Mouse (Mus musculus) embryonic facial prominence, embryonic 11.5 days (tissue): ENCODE results near the gene Olfr608. TPM values are rescaled to one million over a fixed set of nuclear protein-coding genes. Genes with fewer than 3 reads are reported as not detected.

Experiments
- polyA plus RNA-seq: library from polyadenylated mRNA; unstranded; fragments of >200 nt; fragmentation: Nextera tagmentation; extraction: Ambion mirVana; gene quantifications from 2 replicates; pipeline ENCODE4 v1.2.1, GENCODE M21; 2014

Olfr608 gene
- polyA plus RNA-seq, 1 experiment from 2014 or later: not detected

Other genes with a start within 250 kb of the Olfr608 start
- not detected in 2 replicates for gene Usp17ld, start 217.4 kb upstream of the Olfr608 start, polyA plus RNA-seq
- gene Olfr596, start 164.2 kb upstream of the Olfr608 start, polyA plus RNA-seq: not detected in 2 replicates
- gene Olfr597, start 153.6 kb upstream of the Olfr608 start, polyA plus RNA-seq: not detected in 2 replicates
- gene Olfr598, start 146.3 kb upstream of the Olfr608 start, polyA plus RNA-seq: not detected in 2 replicates
- not detected in 2 replicates for gene Olfr599, start 134.0 kb upstream of the Olfr608 start, polyA plus RNA-seq
- gene Olfr600, start 120.2 kb upstream of the Olfr608 start, polyA plus RNA-seq: not detected in 2 replicates
- not detected in 2 replicates for gene Olfr601, start 107.2 kb upstream of the Olfr608 start, polyA plus RNA-seq
- gene Olfr603, start 83.7 kb upstream of the Olfr608 start, polyA plus RNA-seq: not detected in 2 replicates
- gene Usp17lc, start 54.8 kb upstream of the Olfr608 start, polyA plus RNA-seq: not detected in 2 replicates
- gene Olfr605, start 24.4 kb upstream of the Olfr608 start, polyA plus RNA-seq: not detected in 2 replicates
- gene Olfr606, start 20.8 kb upstream of the Olfr608 start, polyA plus RNA-seq: not detected in 2 replicates
- not detected in 2 replicates for gene Olfr607, start 5.7 kb upstream of the Olfr608 start, polyA plus RNA-seq
- not detected in 2 replicates for gene Olfr609, start 28.2 kb downstream of the Olfr608 start, polyA plus RNA-seq
- not detected in 2 replicates for gene Olfr610, start 42.2 kb downstream of the Olfr608 start, polyA plus RNA-seq
- gene Olfr611, start 51.0 kb downstream of the Olfr608 start, polyA plus RNA-seq: not detected in 2 replicates
- gene Olfr612, start 72.8 kb downstream of the Olfr608 start, polyA plus RNA-seq: not detected in 2 replicates
- gene Olfr613, start 78.2 kb downstream of the Olfr608 start, polyA plus RNA-seq: not detected in 2 replicates
- not detected in 2 replicates for gene Olfr615, start 86.2 kb downstream of the Olfr608 start, polyA plus RNA-seq
- not detected in 2 replicates for gene Olfr616, start 99.3 kb downstream of the Olfr608 start, polyA plus RNA-seq
- not detected in 2 replicates for gene Olfr617, start 103.2 kb downstream of the Olfr608 start, polyA plus RNA-seq
- gene Olfr618, start 120.2 kb downstream of the Olfr608 start, polyA plus RNA-seq: not detected in 2 replicates
- gene Olfr619, start 130.7 kb downstream of the Olfr608 start, polyA plus RNA-seq: not detected in 2 replicates
- not detected in 2 replicates for gene Olfr620, start 142.7 kb downstream of the Olfr608 start, polyA plus RNA-seq
- not detected in 2 replicates for gene Olfr622, start 172.8 kb downstream of the Olfr608 start, polyA plus RNA-seq
- not detected in 2 replicates for gene Olfr623, start 193.8 kb downstream of the Olfr608 start, polyA plus RNA-seq
- gene Olfr624, start 201.3 kb downstream of the Olfr608 start, polyA plus RNA-seq: 0.03 and 0.08 TPM in 2 replicates
- gene Olfr625-ps1, start 212.8 kb downstream of the Olfr608 start, polyA plus RNA-seq: not detected in 2 replicates
- gene Olfr243, start 244.8 kb downstream of the Olfr608 start, polyA plus RNA-seq: not detected in 2 replicates